24 mouse cellular contexts compared by ENCODE assay signal in the genomic region with DNA sequence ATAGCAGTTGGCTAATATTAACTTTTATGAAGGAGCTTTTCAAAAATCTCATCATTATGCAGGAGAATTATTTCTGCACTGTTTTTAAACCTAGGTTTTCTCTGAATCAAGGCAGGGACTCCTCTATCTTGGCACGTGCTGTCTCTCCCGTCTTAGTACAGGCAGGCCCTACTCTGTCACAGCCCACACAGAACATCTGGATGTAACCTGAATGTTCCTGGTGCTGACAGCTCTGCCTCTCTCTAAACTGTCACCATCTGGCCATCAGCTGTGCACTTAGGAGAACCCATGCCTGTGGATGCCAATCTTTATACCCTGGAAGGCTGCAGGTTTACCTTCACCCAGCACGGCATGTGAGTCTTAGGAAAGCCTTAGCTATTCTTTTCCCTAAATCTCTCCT. TPM values are rescaled to one million over a fixed set of nuclear protein-coding genes. Genes with fewer than 3 reads are reported as not detected.
DNase-seq lines count a peak whose midpoint lies in the region; ATAC-seq lines count a peak whose summit lies in the region.
"Had no signal": no experiment of that assay in that cellular context is flagged by ENCODE, and none has a peak within 500 bp of the region (broad histone marks: within the 10 kb centered on the region; RNA-seq: fewer than 3 reads in every experiment).

No protein-coding gene starts in this region.

- H3K27ac ChIP-seq in embryonic facial prominence, embryonic 11.5 days (replicated peaks; ENCODE audit: low read depth, low read length), result no peak overlapping the region
- no peak overlapping the region for H3K27ac ChIP-seq in embryonic facial prominence, embryonic 10.5 days (replicated peaks)
- H3K27ac ChIP-seq in hindbrain, embryonic 11.5 days (ENCODE audit: low read depth, low read length), result no peak overlapping the region
- no peak overlapping the region for H3K27ac ChIP-seq in hindbrain, embryonic 14.5 days
- H3K27ac ChIP-seq: embryonic facial prominence, embryonic 13.5 days; gastrocnemius, adult 2 months; heart, embryonic 13.5 days; layer of hippocampus, adult 2 months; left cerebral cortex, adult 2 months; limb, embryonic 10.5 days had no signal

- H3K36me3 ChIP-seq in embryonic facial prominence, embryonic 11.5 days (replicated peaks; ENCODE audit: control insufficient read depth, insufficient read depth, low read depth, low read length), result no peaks in the 10 kb centered on the region
- no peaks in the 10 kb centered on the region for H3K36me3 ChIP-seq in embryonic facial prominence, embryonic 10.5 days (replicated peaks)
- no peaks in the 10 kb centered on the region for H3K36me3 ChIP-seq in hindbrain, embryonic 11.5 days (ENCODE audit: control insufficient read depth, insufficient read depth, low read length)
- H3K36me3 ChIP-seq in hindbrain, embryonic 14.5 days (replicated peaks; ENCODE audit: control insufficient read depth, insufficient read depth), result no peaks in the 10 kb centered on the region
- H3K36me3 ChIP-seq: embryonic facial prominence, embryonic 13.5 days; G1E; heart, embryonic 13.5 days; limb, embryonic 10.5 days had no signal

- no peak overlapping the region for H3K4me2 ChIP-seq in embryonic facial prominence, embryonic 11.5 days (ENCODE audit: low read depth, low read length)
- no peak overlapping the region for H3K4me2 ChIP-seq in hindbrain, embryonic 11.5 days (replicated peaks; ENCODE audit: low read depth, low read length)
- no peak overlapping the region for H3K4me2 ChIP-seq in hindbrain, embryonic 14.5 days (replicated peaks)
- H3K4me2 ChIP-seq: embryonic facial prominence, embryonic 13.5 days; heart, embryonic 13.5 days had no signal

- WGBS in embryonic facial prominence, embryonic 11.5 days, result 57% methylated on average over 3 of the region's 3 CpGs
- 63% methylated on average over 3 of the region's 3 CpGs for WGBS in embryonic facial prominence, embryonic 10.5 days
- WGBS in hindbrain, embryonic 11.5 days, result 76% methylated on average over 3 of the region's 3 CpGs
- WGBS in hindbrain, embryonic 14.5 days, result 80% methylated on average over 3 of the region's 3 CpGs

- no peaks in the 10 kb centered on the region for H3K27me3 ChIP-seq in embryonic facial prominence, embryonic 11.5 days (ENCODE audit: control insufficient read depth, insufficient read depth, low read length)
- no peaks in the 10 kb centered on the region for H3K27me3 ChIP-seq in embryonic facial prominence, embryonic 10.5 days (replicated peaks; ENCODE audit: low read depth, poor library complexity, severe bottlenecking)
- H3K27me3 ChIP-seq in hindbrain, embryonic 11.5 days (ENCODE audit: control insufficient read depth, insufficient read depth, low read length), result no peaks in the 10 kb centered on the region
- no peaks in the 10 kb centered on the region for H3K27me3 ChIP-seq in hindbrain, embryonic 14.5 days (ENCODE audit: control insufficient read depth, insufficient read depth, low read length)
- H3K27me3 ChIP-seq: embryonic facial prominence, embryonic 13.5 days; heart, embryonic 13.5 days had no signal

- ATAC-seq in embryonic facial prominence, embryonic 11.5 days (replicated peaks; ENCODE audit: insufficient number of reproducible peaks, low FRiP score, low TSS enrichment, low read depth), result no peak
- no peak for ATAC-seq in hindbrain, embryonic 11.5 days (ENCODE audit: low FRiP score)
- no peak for ATAC-seq in hindbrain, embryonic 14.5 days (ENCODE audit: low FRiP score)
- ATAC-seq: activated CD4-positive, CD25-positive, alpha-beta regulatory T cell, adult 4 months; liver, postnatal 0 days had no signal

- peak; percentile 17 for DNase-seq in embryonic facial prominence, embryonic 11.5 days (ENCODE audit: low spot score)
- DNase-seq in embryonic facial prominence, embryonic 10.5 days (ENCODE audit: low spot score), result no peak
- peak; percentile 25 for DNase-seq in hindbrain, embryonic 11.5 days (ENCODE audit: low spot score)
- DNase-seq in hindbrain, embryonic 14.5 days (ENCODE audit: low spot score), result no peak
- peak; percentile 9 to 10 for DNase-seq in right cerebral cortex, adult 2 months (ENCODE audit: low spot score in 2 of 2)
- DNase-seq in right cerebral cortex, postnatal 14 days, result no peak
- no peak for DNase-seq in c-Kit-positive CD71-positive TER-119-positive erythroid progenitor cells, embryonic 14.5 days (ENCODE audit: low spot score)
- DNase-seq: adrenal gland, postnatal 14 days; cerebellum, adult 11-12 months; cerebellum, postnatal 14 days; gastrocnemius, adult 2 months; kidney, adult 18-20 months; kidney, postnatal 10 days; liver, postnatal 0 days; lung, postnatal 10 days; midbrain, embryonic 14.5 days; thymus, postnatal 14 days had no signal

- no peaks in the 10 kb centered on the region for H3K9me3 ChIP-seq in embryonic facial prominence, embryonic 11.5 days (replicated peaks; ENCODE audit: control insufficient read depth, low read length)
- no peaks in the 10 kb centered on the region for H3K9me3 ChIP-seq in embryonic facial prominence, embryonic 10.5 days
- H3K9me3 ChIP-seq in hindbrain, embryonic 11.5 days (ENCODE audit: control insufficient read depth, low read length), result no peaks in the 10 kb centered on the region
- H3K9me3 ChIP-seq in hindbrain, embryonic 14.5 days (ENCODE audit: control insufficient read depth, low read length), result no peaks in the 10 kb centered on the region
- H3K9me3 ChIP-seq: embryonic facial prominence, embryonic 13.5 days; G1E; heart, embryonic 13.5 days; limb, embryonic 10.5 days had no signal

- H3K4me3 ChIP-seq in embryonic facial prominence, embryonic 11.5 days (ENCODE audit: low read depth, low read length), result no peak overlapping the region
- H3K4me3 ChIP-seq in embryonic facial prominence, embryonic 10.5 days, result no peak overlapping the region
- no peak overlapping the region for H3K4me3 ChIP-seq in hindbrain, embryonic 11.5 days (ENCODE audit: low read depth, low read length)
- H3K4me3 ChIP-seq in hindbrain, embryonic 14.5 days (replicated peaks; ENCODE audit: low read length), result no peak overlapping the region
- H3K4me3 ChIP-seq: embryonic facial prominence, embryonic 13.5 days; gastrocnemius, adult 2 months; heart, embryonic 13.5 days; layer of hippocampus, adult 2 months; left cerebral cortex, adult 2 months; limb, embryonic 10.5 days had no signal

- no peak overlapping the region for H3K9ac ChIP-seq in embryonic facial prominence, embryonic 11.5 days (replicated peaks; ENCODE audit: low read length)
- H3K9ac ChIP-seq in hindbrain, embryonic 11.5 days (ENCODE audit: low read depth, low read length), result no peak overlapping the region
- no peak overlapping the region for H3K9ac ChIP-seq in hindbrain, embryonic 14.5 days
- H3K9ac ChIP-seq: embryonic facial prominence, embryonic 13.5 days; heart, embryonic 13.5 days; liver, postnatal 0 days had no signal

- no peaks in the 10 kb centered on the region for H3K4me1 ChIP-seq in embryonic facial prominence, embryonic 11.5 days (ENCODE audit: control insufficient read depth, insufficient read depth, low read length)
- no peaks in the 10 kb centered on the region for H3K4me1 ChIP-seq in embryonic facial prominence, embryonic 10.5 days
- no peaks in the 10 kb centered on the region for H3K4me1 ChIP-seq in hindbrain, embryonic 11.5 days (replicated peaks; ENCODE audit: control insufficient read depth, insufficient read depth, low read length)
- no peaks in the 10 kb centered on the region for H3K4me1 ChIP-seq in hindbrain, embryonic 14.5 days (replicated peaks; ENCODE audit: control insufficient read depth, insufficient read depth, low read length)
- H3K4me1 ChIP-seq: embryonic facial prominence, embryonic 13.5 days; heart, embryonic 13.5 days; limb, embryonic 10.5 days had no signal

RNA-seq across cellular contexts. Expression of gene Rap2b, which starts 58.0 kb away (rescaled TPM):
- polyA plus RNA-seq in embryonic facial prominence, embryonic 11.5 days (2014; fragmentation: Nextera tagmentation; extraction: Ambion mirVana), result 12.8 and 14.6 TPM in 2 replicates
- 10.3 and 11.0 TPM in 2 replicates for polyA plus RNA-seq in embryonic facial prominence, embryonic 10.5 days (2016; fragmentation: Nextera tagmentation; extraction: Ambion mirVana)
- 13.4 and 13.8 TPM in 2 replicates for polyA plus RNA-seq in hindbrain, embryonic 11.5 days (2014; fragmentation: Nextera tagmentation; extraction: Ambion mirVana)
- polyA plus RNA-seq in hindbrain, embryonic 14.5 days (2014; fragmentation: Nextera tagmentation; extraction: Ambion mirVana), result 12.4 and 13.1 TPM in 2 replicates

Comparison
In these comparisons a context has a peak if more than half of its experiments do, and no peak if none do; other contexts are left out.
1. DNase-seq: peak in embryonic facial prominence, embryonic 11.5 days (single experiment), hindbrain, embryonic 11.5 days (single experiment) and right cerebral cortex, adult 2 months (2 of 2); none in embryonic facial prominence, embryonic 10.5 days (single experiment), hindbrain, embryonic 14.5 days (single experiment), right cerebral cortex, postnatal 14 days (single experiment) and c-Kit-positive CD71-positive TER-119-positive erythroid progenitor cells, embryonic 14.5 days (single experiment).